Mouse (Mus musculus) heart, adult 2 months (tissue): Measurements from ENCODE around the gene Ltbp4.

Experiments used
- CTCF ChIP-seq: fragments of 200-600 bp; IDR thresholded peaks from 2 replicates; pipeline ENCODE4 v1.8.1; 2022; ENCODE audit warnings: antibody characterized with exemption, mild to moderate bottlenecking, moderate library complexity
- POLR2A ChIP-seq: fragments of 200-500 bp; IDR thresholded peaks from 2 replicates; pipeline ENCODE4 v1.6.1; 2011; ENCODE audit warnings: mild to moderate bottlenecking, low read depth, low read length, control low read depth; ENCODE audit not compliant: insufficient read depth

GRCm38 (mm10) chr7:27384134-27384533 is 46.6 kb upstream of the Ltbp4 start:
- TF ChIP-seq POLR2A (no peak), CTCF (no peak)
